Mouse (Mus musculus): ENCODE results near the gene H2al1b.
"Not testable (repeated sequence)": the region's sequence is repeated elsewhere in the genome, so short reads cannot be mapped to it uniquely, and the experiment has no call there.

- not testable (repeated sequence) for TF ChIP-seq CTCF (IDR thresholded peaks at IDR 0.05; ENCODE audit: control insufficient read depth, insufficient read depth, insufficient read length); USF1 (IDR thresholded peaks at IDR 0.05; ENCODE audit: low read depth); MYOD1 (IDR thresholded peaks at IDR 0.05; ENCODE audit: control insufficient read depth, insufficient read length, low read depth); CEBPB (IDR thresholded peaks at IDR 0.05; ENCODE audit: low read depth); MAX (IDR thresholded peaks at IDR 0.05)
Measured at GRCm38 (mm10) chrX:11317956-11318355, 15.7 kb downstream of the H2al1b start, which contains the start of gene H2al1g.

All from C2C12 (cell line).